Mouse (Mus musculus): ENCODE results near the gene Kctd15. TPM values are rescaled to one million over a fixed set of nuclear protein-coding genes. Genes with fewer than 3 reads are reported as not detected.

The Kctd15 gene
- polyA plus RNA-seq, 1 experiment, result 39.5 TPM

- TF ChIP-seq POLR2A (IDR thresholded peaks at IDR 0.05; ENCODE audit: low read depth, low read length) (no peak), CTCF (IDR thresholded peaks at IDR 0.05; ENCODE audit: borderline replicate concordance, insufficient read depth, low read length) (no peak)
- Histone ChIP-seq H3K4me3 (ENCODE audit: insufficient read depth, low read length) (no peak overlapping the region), H3K27ac (ENCODE audit: insufficient read depth, low read length) (no peak overlapping the region; the same call in 1 of the 2 replicates), H3K4me1 (ENCODE audit: control insufficient read depth, insufficient read depth, low read length) (no peaks in the 10 kb centered on the region)
Observed at GRCm38 (mm10) chr7:34606729-34607128, 49.8 kb downstream of the Kctd15 start.

GRCm38 (mm10) chr7:34606051-34606450 lies 50.5 kb downstream of the Kctd15 start:
- Histone ChIP-seq H3K4me3 (ENCODE audit: insufficient read depth, low read length) (no peak overlapping the region), H3K27ac (ENCODE audit: insufficient read depth, low read length) (no peak overlapping the region), H3K4me1 (ENCODE audit: control insufficient read depth, insufficient read depth, low read length) (no peaks in the 10 kb centered on the region)
- TF ChIP-seq POLR2A (IDR thresholded peaks at IDR 0.05; ENCODE audit: low read depth, low read length) (no peak), CTCF (IDR thresholded peaks at IDR 0.05; ENCODE audit: borderline replicate concordance, insufficient read depth, low read length) (no peak)

- TF ChIP-seq CTCF (IDR thresholded peaks at IDR 0.05; ENCODE audit: borderline replicate concordance, insufficient read depth, low read length) (no peak), POLR2A (IDR thresholded peaks at IDR 0.05; ENCODE audit: low read depth, low read length) (no peak)
- H3K4me1 ChIP-seq (ENCODE audit: control insufficient read depth, insufficient read depth, low read length), result 0 out of 2 replicates have a peak, but pooled peaks cover 3% of the 10 kb centered on the region
- H3K27ac ChIP-seq (ENCODE audit: insufficient read depth, low read length), result no peak overlapping the region
- no peak overlapping the region for H3K4me3 ChIP-seq (ENCODE audit: insufficient read depth, low read length)
Observed at GRCm38 (mm10) chr7:34598576-34598975, 58.0 kb downstream of the Kctd15 start.

GRCm38 (mm10) chr7:34597986-34598385 lies 58.5 kb downstream of the Kctd15 start:
- Histone ChIP-seq H3K4me1 (ENCODE audit: control insufficient read depth, insufficient read depth, low read length) (0 out of 2 replicates have a peak, but pooled peaks cover 3% of the 10 kb centered on the region), H3K27ac (ENCODE audit: insufficient read depth, low read length) (no peak overlapping the region), H3K4me3 (ENCODE audit: insufficient read depth, low read length) (no peak overlapping the region)
- TF ChIP-seq POLR2A (IDR thresholded peaks at IDR 0.05; ENCODE audit: low read depth, low read length) (no peak), CTCF (IDR thresholded peaks at IDR 0.05; ENCODE audit: borderline replicate concordance, insufficient read depth, low read length) (no peak)

GRCm38 (mm10) chr7:34596531-34597235 lies 59.8 kb downstream of the Kctd15 start:
- Histone ChIP-seq H3K4me3 (ENCODE audit: insufficient read depth, low read length) (no peak overlapping the region), H3K27ac (ENCODE audit: insufficient read depth, low read length) (no peak overlapping the region), H3K4me1 (ENCODE audit: control insufficient read depth, insufficient read depth, low read length) (0 out of 2 replicates have a peak, but pooled peaks cover 3% of the 10 kb centered on the region)
- TF ChIP-seq POLR2A (IDR thresholded peaks at IDR 0.05; ENCODE audit: low read depth, low read length) (no peak), CTCF (IDR thresholded peaks at IDR 0.05; ENCODE audit: borderline replicate concordance, insufficient read depth, low read length) (no peak)

- 0 out of 2 replicates have a peak, but pooled peaks cover 3% of the 10 kb centered on the region for H3K4me1 ChIP-seq (ENCODE audit: control insufficient read depth, insufficient read depth, low read length)
- H3K27ac ChIP-seq (ENCODE audit: insufficient read depth, low read length), result no peak overlapping the region
- H3K4me3 ChIP-seq (ENCODE audit: insufficient read depth, low read length), result no peak overlapping the region
- TF ChIP-seq CTCF (IDR thresholded peaks at IDR 0.05; ENCODE audit: borderline replicate concordance, insufficient read depth, low read length) (no peak), POLR2A (IDR thresholded peaks at IDR 0.05; ENCODE audit: low read depth, low read length) (no peak)
Observed at GRCm38 (mm10) chr7:34595307-34595565, 61.3 kb downstream of the Kctd15 start.

- Histone ChIP-seq H3K4me1 (ENCODE audit: control insufficient read depth, insufficient read depth, low read length) (0 out of 2 replicates have a peak, but pooled peaks cover 3% of the 10 kb centered on the region), H3K4me3 (ENCODE audit: insufficient read depth, low read length) (peak overlapping the region; percentile 19), H3K27ac (ENCODE audit: insufficient read depth, low read length) (no peak overlapping the region)
- no peak for TF ChIP-seq CTCF (IDR thresholded peaks at IDR 0.05; ENCODE audit: borderline replicate concordance, insufficient read depth, low read length)
- TF ChIP-seq POLR2A (IDR thresholded peaks at IDR 0.05; ENCODE audit: low read depth, low read length), result no peak
Observed at GRCm38 (mm10) chr7:34594501-34595306, 61.8 kb downstream of the Kctd15 start.

- Histone ChIP-seq H3K4me1 (ENCODE audit: control insufficient read depth, insufficient read depth, low read length) (no peaks in the 10 kb centered on the region), H3K4me3 (ENCODE audit: insufficient read depth, low read length) (no peak overlapping the region), H3K27ac (ENCODE audit: insufficient read depth, low read length) (no peak overlapping the region)
- TF ChIP-seq POLR2A (IDR thresholded peaks at IDR 0.05; ENCODE audit: low read depth, low read length) (no peak), CTCF (IDR thresholded peaks at IDR 0.05; ENCODE audit: borderline replicate concordance, insufficient read depth, low read length) (no peak)
Observed at GRCm38 (mm10) chr7:34590711-34591110, 65.8 kb downstream of the Kctd15 start.

Other genes with a start within 250 kb of the Kctd15 start
- not detected in 2 replicates for gene Chst8, start 156.0 kb upstream of the Kctd15 start, polyA plus RNA-seq (2011; ENCODE audit: insufficient read length, low read depth, missing spikeins)

Data from embryonic fibroblast, embryonic 13.5 days (primary cell).